Mouse (Mus musculus) frontal cortex, postnatal 25 days (tissue): Measurements from ENCODE around the gene Gm436.

ENCODE experiments used
- DNase-seq, 2 experiments: peaks; one replicate each; pipeline ENCODE4 v3.0.0; 2022; ENCODE audit warnings: low spot score in 2 of 2

Gm436 gene

DNA sequence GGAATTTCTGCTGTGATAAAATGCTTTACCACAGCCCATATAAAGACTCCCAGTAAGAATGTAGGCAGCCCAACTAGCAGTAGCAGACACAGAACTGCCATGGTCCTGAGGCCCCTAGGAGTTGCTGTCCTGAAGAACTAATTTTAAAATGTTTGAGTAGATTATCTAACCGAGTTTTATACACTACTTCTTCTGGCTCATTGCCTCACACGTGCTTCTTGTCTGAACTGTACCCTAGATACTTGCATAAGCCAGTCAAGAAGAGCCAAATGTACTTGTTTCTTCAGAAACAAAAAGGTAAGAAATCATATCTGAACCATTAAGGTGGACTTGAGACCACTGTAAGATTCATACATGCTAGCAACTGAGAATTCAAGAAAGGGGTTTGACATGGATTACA lies at the start of gene Gm436:
Gene Gm436 (minus strand): TSS at position 101 of the 400 bp plus-strand sequence.
- no peak for DNase-seq

DNA sequence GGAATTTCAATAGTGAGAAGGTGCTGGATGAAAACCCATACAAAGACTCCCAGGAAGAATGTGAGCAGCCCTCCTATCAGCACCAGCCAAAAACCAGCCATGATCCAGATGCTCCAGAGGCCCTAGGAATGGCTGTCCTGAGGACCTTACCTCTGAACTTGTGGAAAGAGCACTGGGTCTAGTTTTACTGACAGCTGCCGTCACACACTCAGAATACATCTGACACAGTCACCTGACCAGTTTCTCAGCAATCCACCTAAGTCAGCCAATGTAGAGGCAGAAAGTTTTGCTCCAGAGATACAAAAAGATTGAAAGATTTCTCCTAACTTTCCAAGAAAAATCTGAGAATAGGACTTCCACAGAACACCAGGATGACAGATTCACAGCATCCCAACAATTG lies 35.1 kb upstream of the Gm436 start, which contains the start of gene Gm13178:
Gene Gm13178 (minus strand): TSS at position 101 of the 400 bp plus-strand sequence.
- DNase-seq = no peak

DNA sequence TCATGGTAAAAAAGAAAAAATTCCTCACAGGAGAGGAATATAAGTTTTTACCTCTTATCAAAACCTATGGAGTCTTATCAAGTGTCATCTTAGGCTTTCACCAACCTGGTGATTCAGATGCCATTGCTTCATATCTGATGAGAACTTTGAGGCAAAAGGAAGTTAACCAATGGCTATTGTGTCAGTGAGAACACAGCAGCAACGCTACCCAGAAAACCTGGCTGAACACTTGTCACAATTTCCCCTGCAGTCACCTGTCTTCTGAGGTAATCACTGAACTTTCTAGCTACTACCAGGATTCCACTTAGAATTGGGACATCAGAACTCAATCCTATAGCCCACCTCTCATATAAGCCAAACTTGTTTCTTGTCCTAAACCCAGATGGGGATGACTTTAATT lies 33.5 kb upstream of the Gm436 start:
- no peak for DNase-seq

DNA sequence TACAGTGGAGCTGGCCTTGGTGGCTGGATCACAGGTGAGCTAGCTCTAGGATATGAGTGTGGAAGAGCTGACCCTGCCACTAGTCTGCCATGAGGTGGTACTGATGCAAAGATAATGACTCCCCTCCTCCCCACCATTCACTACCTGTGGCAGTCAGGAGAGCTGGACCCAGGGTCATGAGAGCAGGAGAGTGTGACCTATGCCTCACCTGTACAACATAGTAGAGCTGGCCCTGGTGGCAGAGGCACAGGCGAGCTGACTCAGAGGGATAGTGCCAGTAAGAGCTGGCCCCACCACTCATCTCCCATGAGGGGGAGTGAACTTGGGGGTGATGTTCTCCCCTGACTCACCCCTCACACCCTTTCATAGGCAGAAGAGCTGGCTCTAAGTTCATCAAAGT lies 32.1 kb upstream of the Gm436 start:
- no peak for DNase-seq

DNA sequence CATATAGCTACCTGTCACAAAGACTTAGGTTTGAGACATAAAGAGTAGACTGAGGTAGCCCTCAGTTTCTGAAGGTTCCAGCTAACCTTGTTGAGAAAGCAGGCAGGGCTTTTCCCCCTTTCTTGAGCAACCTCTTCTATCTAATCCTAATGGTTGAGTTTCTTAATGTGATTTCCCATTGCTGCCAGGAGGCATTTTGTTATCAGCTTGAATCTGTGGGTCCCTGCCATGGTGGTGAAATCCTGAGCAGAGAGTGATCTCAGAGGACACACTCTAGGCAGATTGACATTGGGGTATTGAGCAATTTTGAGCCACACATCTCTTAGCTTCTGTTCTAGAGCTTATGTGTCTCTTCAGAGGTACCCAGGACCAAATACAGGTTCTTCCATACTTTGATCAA lies 47.9 kb downstream of the Gm436 start:
- no peak for DNase-seq
